ENCODE assay signal across 10 mouse cellular contexts in the genomic region with DNA sequence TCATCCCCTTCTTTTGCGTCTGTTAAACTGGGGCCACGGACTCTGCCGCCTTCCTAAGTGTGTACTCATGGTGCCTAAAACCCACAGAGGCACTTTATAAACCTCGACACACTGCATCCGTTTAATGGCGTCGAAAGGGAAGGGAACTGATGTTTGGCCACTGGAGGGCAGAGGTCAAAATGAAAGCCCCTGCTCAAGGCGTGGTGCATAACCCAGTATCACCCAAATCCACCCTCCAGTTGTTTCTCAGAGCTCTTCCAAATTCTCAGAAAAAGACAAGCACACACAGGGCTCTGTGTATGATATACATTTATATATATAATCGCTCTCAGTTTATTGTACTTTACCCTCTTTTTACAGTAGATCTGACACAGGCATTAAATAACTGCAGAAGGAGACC. TPM values are rescaled to one million over a fixed set of nuclear protein-coding genes. Genes with fewer than 3 reads are reported as not detected.
DNase-seq lines count a peak whose midpoint lies in the region; ATAC-seq and TF ChIP-seq lines count a peak whose summit lies in the region.
"Had no signal": no experiment of that assay in that cellular context is flagged by ENCODE, and none has a peak within 500 bp of the region (broad histone marks: within the 10 kb centered on the region; RNA-seq: fewer than 3 reads in every experiment).

No protein-coding gene starts in this region.

- intact Hi-C loops in heart, postnatal 14 days (cut with DNase I), result no loop called here
- intact Hi-C loops in left cerebral cortex, postnatal 25 days (cut with DNase I), result no loop called here

- peaks cover 56% of the 10 kb centered on the region for H3K4me1 ChIP-seq in heart, embryonic 13.5 days
- H3K4me1 ChIP-seq in E14TG2a.4 (replicated peaks; ENCODE audit: low read depth, low read length), result peaks cover 64% of the 10 kb centered on the region
- peaks cover 26% of the 10 kb centered on the region for H3K4me1 ChIP-seq in embryonic facial prominence, embryonic 13.5 days
- peaks cover 60% of the 10 kb centered on the region for H3K4me1 ChIP-seq in liver, embryonic 13.5 days (replicated peaks)

- H3K9me3 ChIP-seq in heart, embryonic 13.5 days, result no peaks in the 10 kb centered on the region
- H3K9me3 ChIP-seq in E14TG2a.4 (ENCODE audit: low read length), result no peaks in the 10 kb centered on the region
- H3K9me3 ChIP-seq in embryonic facial prominence, embryonic 13.5 days, result no peaks in the 10 kb centered on the region
- H3K9me3 ChIP-seq in liver, embryonic 13.5 days (replicated peaks), result no peaks in the 10 kb centered on the region

- WGBS in heart, embryonic 13.5 days, result 16% methylated on average over 9 of the region's 9 CpGs
- WGBS in embryonic facial prominence, embryonic 13.5 days, result 10% methylated on average over 9 of the region's 9 CpGs
- 8% methylated on average over 9 of the region's 9 CpGs for WGBS in liver, embryonic 13.5 days (ENCODE audit: insufficient replicate concordance)

- peak; percentile 10; the same call in 1 of the 2 replicates for TF ChIP-seq CTCF in E14TG2a.4 (conservative IDR thresholded peaks at IDR 0.05; ENCODE audit: low read length)

- no peak for DNase-seq in heart, postnatal 14 days
- DNase-seq in liver, embryonic 13.5 days, result peak; percentile 53
- no peak for DNase-seq in left cerebral cortex, postnatal 25 days (ENCODE audit: low spot score in 2 of 2)
- DNase-seq in kidney, adult 9 months, result no peak
- no peak for DNase-seq in spleen, adult 12 weeks (ENCODE audit: low spot score)
- DNase-seq: thymus, adult 18-20 months had no signal

- peak overlapping the region; percentile 47 for H3K4me2 ChIP-seq in heart, embryonic 13.5 days
- H3K4me2 ChIP-seq in embryonic facial prominence, embryonic 13.5 days, result peak overlapping the region; percentile 29
- peak overlapping the region; percentile 64 for H3K4me2 ChIP-seq in liver, embryonic 13.5 days

- peak overlapping the region; percentile 85 for H3K27ac ChIP-seq in heart, embryonic 13.5 days (replicated peaks)
- peak overlapping the region; percentile 49; the same call in 1 of the 2 replicates for H3K27ac ChIP-seq in embryonic facial prominence, embryonic 13.5 days
- H3K27ac ChIP-seq in liver, embryonic 13.5 days, result peak overlapping the region; percentile 94

- no peak for ATAC-seq in heart, embryonic 13.5 days (ENCODE audit: extremely low read depth, insufficient number of reproducible peaks, low FRiP score, low TSS enrichment)
- ATAC-seq in embryonic facial prominence, embryonic 13.5 days (ENCODE audit: insufficient number of reproducible peaks, insufficient read depth, low FRiP score, low TSS enrichment, low read depth), result no peak
- ATAC-seq in liver, embryonic 13.5 days (ENCODE audit: low read depth), result peak; percentile 81

- H3K36me3 ChIP-seq in heart, embryonic 13.5 days, result peaks cover 18% of the 10 kb centered on the region
- 0 out of 2 replicates have a peak, but pooled peaks cover 7% of the 10 kb centered on the region for H3K36me3 ChIP-seq in E14TG2a.4 (ENCODE audit: insufficient read depth, low read length)
- peaks cover 18% of the 10 kb centered on the region for H3K36me3 ChIP-seq in embryonic facial prominence, embryonic 13.5 days
- H3K36me3 ChIP-seq in liver, embryonic 13.5 days, result peaks cover 37% of the 10 kb centered on the region

- H3K27me3 ChIP-seq in heart, embryonic 13.5 days (replicated peaks), result no peaks in the 10 kb centered on the region
- peaks cover 25% of the 10 kb centered on the region for H3K27me3 ChIP-seq in E14TG2a.4 (ENCODE audit: insufficient read depth, low read length)
- peaks cover 16% of the 10 kb centered on the region for H3K27me3 ChIP-seq in embryonic facial prominence, embryonic 13.5 days
- H3K27me3 ChIP-seq in liver, embryonic 13.5 days, result no peaks in the 10 kb centered on the region

- H3K9ac ChIP-seq in heart, embryonic 13.5 days, result peak overlapping the region; percentile 45; the same call in 1 of the 2 replicates
- peak overlapping the region; percentile 55; the same call in 1 of the 2 replicates for H3K9ac ChIP-seq in embryonic facial prominence, embryonic 13.5 days
- peak overlapping the region; percentile 96 for H3K9ac ChIP-seq in liver, embryonic 13.5 days

- no peak overlapping the region for H3K4me3 ChIP-seq in heart, embryonic 13.5 days
- peak overlapping the region; percentile 49 for H3K4me3 ChIP-seq in E14TG2a.4 (replicated peaks; ENCODE audit: low read length)
- 0 out of 2 replicates have a peak overlapping the region, but pooled peaks have one; percentile 3 for H3K4me3 ChIP-seq in embryonic facial prominence, embryonic 13.5 days
- peak overlapping the region; percentile 39 for H3K4me3 ChIP-seq in liver, embryonic 13.5 days (replicated peaks)

RNA-seq across cellular contexts. Expression of gene Atp1b2, which starts 6.3 kb away (rescaled TPM):
- 24.5 and 25.0 TPM in 2 replicates for polyA plus RNA-seq in heart, embryonic 13.5 days (2015; fragmentation: Nextera tagmentation; extraction: Ambion mirVana)
- 10 to 100 TPM; 31.8 to 31.9 TPM for total RNA-seq in heart, postnatal 14 days (2021)
- polyA plus RNA-seq in embryonic facial prominence, embryonic 13.5 days (2015; fragmentation: Nextera tagmentation; extraction: Ambion mirVana), result 7.9 and 8.3 TPM in 2 replicates
- 21.7 and 30.8 TPM in 2 replicates for polyA plus RNA-seq in liver, embryonic 13.5 days (2015; fragmentation: Nextera tagmentation; extraction: Ambion mirVana)
- 100 to 1,000 TPM; 403 to 438 TPM for total RNA-seq in left cerebral cortex, postnatal 25 days (2021)
- total RNA-seq: neutrophil, adult 5-6 weeks had no signal

RNA-seq across cellular contexts. Expression of gene Shbg, which starts 18.3 kb away (rescaled TPM):
- 0.23 and 1.7 TPM in 2 replicates for polyA plus RNA-seq in heart, embryonic 13.5 days (2015; fragmentation: Nextera tagmentation; extraction: Ambion mirVana)
- not detected for total RNA-seq in heart, postnatal 14 days (2021)
- 0.50 TPM in 1 of 2 replicates, not detected in the other for polyA plus RNA-seq in embryonic facial prominence, embryonic 13.5 days (2015; fragmentation: Nextera tagmentation; extraction: Ambion mirVana)
- 33.4 and 34.8 TPM in 2 replicates for polyA plus RNA-seq in liver, embryonic 13.5 days (2015; fragmentation: Nextera tagmentation; extraction: Ambion mirVana)
- not detected for total RNA-seq in left cerebral cortex, postnatal 25 days (2021)
- total RNA-seq: neutrophil, adult 5-6 weeks had no signal

RNA-seq across cellular contexts. Expression of gene Trp53, which starts 19.3 kb away (rescaled TPM):
- 82.6 and 86.5 TPM in 2 replicates for polyA plus RNA-seq in heart, embryonic 13.5 days (2015; fragmentation: Nextera tagmentation; extraction: Ambion mirVana)
- total RNA-seq in heart, postnatal 14 days (2021), result 10 to 100 TPM; 22.1 to 27.3 TPM
- polyA plus RNA-seq in embryonic facial prominence, embryonic 13.5 days (2015; fragmentation: Nextera tagmentation; extraction: Ambion mirVana), result 160 and 186 TPM in 2 replicates
- polyA plus RNA-seq in liver, embryonic 13.5 days (2015; fragmentation: Nextera tagmentation; extraction: Ambion mirVana), result 83.0 and 90.4 TPM in 2 replicates
- 10 to 100 TPM; 18.7 to 21.1 TPM for total RNA-seq in left cerebral cortex, postnatal 25 days (2021)

RNA-seq across cellular contexts. Expression of gene Wrap53, which starts 19.4 kb away (rescaled TPM):
- 16.8 TPM in 2 replicates for polyA plus RNA-seq in heart, embryonic 13.5 days (2015; fragmentation: Nextera tagmentation; extraction: Ambion mirVana)
- 1 to 10 TPM; 4.3 to 6.5 TPM for total RNA-seq in heart, postnatal 14 days (2021)
- polyA plus RNA-seq in embryonic facial prominence, embryonic 13.5 days (2015; fragmentation: Nextera tagmentation; extraction: Ambion mirVana), result 26.9 TPM in 2 replicates
- 23.1 and 23.7 TPM in 2 replicates for polyA plus RNA-seq in liver, embryonic 13.5 days (2015; fragmentation: Nextera tagmentation; extraction: Ambion mirVana)
- total RNA-seq in left cerebral cortex, postnatal 25 days (2021), result 10 to 100 TPM; 10.1 to 10.4 TPM

RNA-seq across cellular contexts. Expression of gene Sat2, which starts 22.4 kb away (rescaled TPM):
- polyA plus RNA-seq in heart, embryonic 13.5 days (2015; fragmentation: Nextera tagmentation; extraction: Ambion mirVana), result 17.5 and 18.1 TPM in 2 replicates
- total RNA-seq in heart, postnatal 14 days (2021), result 1 to 10 TPM; 1.6 to 2.5 TPM
- polyA plus RNA-seq in embryonic facial prominence, embryonic 13.5 days (2015; fragmentation: Nextera tagmentation; extraction: Ambion mirVana), result 23.8 and 28.2 TPM in 2 replicates
- polyA plus RNA-seq in liver, embryonic 13.5 days (2015; fragmentation: Nextera tagmentation; extraction: Ambion mirVana), result 11.6 and 12.3 TPM in 2 replicates
- total RNA-seq in left cerebral cortex, postnatal 25 days (2021), result 1 to 10 TPM; 7.4 to 7.7 TPM
- total RNA-seq: neutrophil, adult 5-6 weeks had no signal

Comparison
In these comparisons a context has a peak if more than half of its experiments do, and no peak if none do; other contexts are left out.
1. H3K9ac ChIP-seq: peak in every context shown above with its lines; median percentile 96 in liver, embryonic 13.5 days; 55 in embryonic facial prominence, embryonic 13.5 days; 45 in heart, embryonic 13.5 days.
2. RNA of gene Shbg, which starts 18.3 kb away (polyA plus RNA-seq): 33.4 to 34.8 TPM in liver, embryonic 13.5 days; 0.23 to 1.7 TPM in heart, embryonic 13.5 days and 0.50 TPM in embryonic facial prominence, embryonic 13.5 days; every median in the first group is over 10 times any median in the second.
3. Peak in every context shown above with its lines, with median percentiles within 50 percentile points of each other: H3K27ac ChIP-seq and H3K4me2 ChIP-seq.